Mouse (Mus musculus) intestine, postnatal 0 days (tissue): ENCODE measurements at regions not wholly inside any gene's neighbourhood (a gene's known extent, or its start where the extent isn't known, plus 50 kb on each side); places are given as distances from the start of the nearest gene placed in this dataset.

Experiments
- ATAC-seq: fragments of 200-750 bp; cut with Nextera tagmentation; 2 replicates; pipeline ENCODE4 v1.8.0; 2017; ENCODE audit warnings: mild to moderate bottlenecking, moderate TSS enrichment, moderate library complexity
- H3K27ac ChIP-seq: fragments of 300-500 bp; sonication (generic); 2 replicates; pipeline ENCODE4 v1.5.1; 2014; ENCODE audit warnings: mild to moderate bottlenecking, low read depth, low read length, moderate library complexity
- H3K27me3 ChIP-seq: fragments of 300-500 bp; sonication (generic); replicated peaks from 2 replicates; pipeline ENCODE4 v1.6.1; 2014; ENCODE audit warnings: low read length, mixed read lengths; ENCODE audit not compliant: control insufficient read depth, insufficient read depth
- H3K36me3 ChIP-seq: fragments of 300-500 bp; sonication (generic); 2 replicates; pipeline ENCODE4 v1.6.1; 2014; ENCODE audit warnings: mild to moderate bottlenecking, moderate library complexity; ENCODE audit not compliant: control insufficient read depth, insufficient read depth
- H3K4me1 ChIP-seq: fragments of 300-500 bp; sonication (generic); replicated peaks from 2 replicates; pipeline ENCODE4 v1.6.1; 2014; ENCODE audit warnings: antibody characterized with exemption, low read length, mixed read lengths; ENCODE audit not compliant: control insufficient read depth, insufficient read depth
- H3K4me2 ChIP-seq: fragments of 300-500 bp; sonication (generic); replicated peaks from 2 replicates; pipeline ENCODE4 v1.6.1; 2014; ENCODE audit warnings: low read depth, mild to moderate bottlenecking, moderate library complexity
- H3K4me3 ChIP-seq: fragments of 300-500 bp; sonication (generic); 2 replicates; pipeline ENCODE4 v1.5.1; 2014; ENCODE audit warnings: low read depth, low read length
- H3K9ac ChIP-seq: fragments of 300-500 bp; sonication (generic); 2 replicates; pipeline ENCODE4 v1.6.1; 2014; ENCODE audit warnings: mild to moderate bottlenecking, low read depth, low read length
- H3K9me3 ChIP-seq: fragments of 300-500 bp; sonication (generic); 2 replicates; pipeline ENCODE4 v1.6.1; 2016; ENCODE audit warnings: mixed run types; ENCODE audit not compliant: control insufficient read depth
- CTCF ChIP-seq: sonication (generic); IDR thresholded peaks from 2 replicates; pipeline ENCODE4 v1.5.1; 2016; ENCODE audit warnings: low read depth, mild to moderate bottlenecking, control low read depth, antibody characterized with exemption, moderate library complexity
- WGBS: fragments of 180-500 bp; shearing (Covaris S2); extraction: QIAGEN DNeasy Blood & Tissue Kit; methylation state at CpG from one replicate; pipeline ENCODE4 v1.1.7; 2014; 5-methylcytosine and 5-hydroxymethylcytosine counted together

GRCm38 (mm10) chr14:104676810-104677209 lies 154.4 kb upstream of the Rnf219 start:
- 20% methylated on average over 7 of the region's 7 CpGs for WGBS

GRCm38 (mm10) chr14:104661696-104662095 lies 139.3 kb upstream of the Rnf219 start:
- ATAC-seq, result no peak
- Histone ChIP-seq H3K27ac (no peak overlapping the region), H3K4me2 (no peak overlapping the region), H3K9me3 (no peaks in the 10 kb centered on the region), H3K4me1 (no peaks in the 10 kb centered on the region), H3K9ac (no peak overlapping the region), H3K36me3 (no peaks in the 10 kb centered on the region), H3K27me3 (no peaks in the 10 kb centered on the region), H3K4me3 (no peak overlapping the region)
- WGBS, result 79% methylated on average over 1 of the region's 1 CpGs
- TF ChIP-seq CTCF, result peak; percentile 10; the same call in 1 of the 2 replicates

More at GRCm38 (mm10) chr14:104676810-104677209, 154.4 kb upstream of the Rnf219 start:
- Histone ChIP-seq H3K9me3 (no peaks in the 10 kb centered on the region), H3K4me2 (no peak overlapping the region), H3K4me1 (no peaks in the 10 kb centered on the region), H3K9ac (no peak overlapping the region), H3K4me3 (no peak overlapping the region), H3K27me3 (no peaks in the 10 kb centered on the region), H3K36me3 (no peaks in the 10 kb centered on the region), H3K27ac (no peak overlapping the region)
- no peak for TF ChIP-seq CTCF
- no peak for ATAC-seq

GRCm38 (mm10) chr14:104658751-104659150 lies 136.3 kb upstream of the Rnf219 start:
- no peak for ATAC-seq
- Histone ChIP-seq H3K4me3 (no peak overlapping the region), H3K4me2 (no peak overlapping the region), H3K9ac (no peak overlapping the region), H3K36me3 (no peaks in the 10 kb centered on the region), H3K27me3 (no peaks in the 10 kb centered on the region), H3K4me1 (no peaks in the 10 kb centered on the region), H3K27ac (no peak overlapping the region), H3K9me3 (no peaks in the 10 kb centered on the region)
- WGBS, result 84% methylated on average over 1 of the region's 1 CpGs
- TF ChIP-seq CTCF, result no peak

- TF ChIP-seq CTCF, result no peak
- WGBS, result 88% methylated on average over 5 of the region's 5 CpGs
- H3K9me3 ChIP-seq, result no peaks in the 10 kb centered on the region
- no peak overlapping the region for H3K9ac ChIP-seq
- no peaks in the 10 kb centered on the region for H3K27me3 ChIP-seq
- H3K4me1 ChIP-seq, result no peaks in the 10 kb centered on the region
- no peak for ATAC-seq
- H3K4me3 ChIP-seq, result no peak overlapping the region
- H3K27ac ChIP-seq, result no peak overlapping the region
- H3K36me3 ChIP-seq, result no peaks in the 10 kb centered on the region
- no peak overlapping the region for H3K4me2 ChIP-seq
Observed at GRCm38 (mm10) chr14:104649980-104650379, 127.5 kb upstream of the Rnf219 start.

DNA sequence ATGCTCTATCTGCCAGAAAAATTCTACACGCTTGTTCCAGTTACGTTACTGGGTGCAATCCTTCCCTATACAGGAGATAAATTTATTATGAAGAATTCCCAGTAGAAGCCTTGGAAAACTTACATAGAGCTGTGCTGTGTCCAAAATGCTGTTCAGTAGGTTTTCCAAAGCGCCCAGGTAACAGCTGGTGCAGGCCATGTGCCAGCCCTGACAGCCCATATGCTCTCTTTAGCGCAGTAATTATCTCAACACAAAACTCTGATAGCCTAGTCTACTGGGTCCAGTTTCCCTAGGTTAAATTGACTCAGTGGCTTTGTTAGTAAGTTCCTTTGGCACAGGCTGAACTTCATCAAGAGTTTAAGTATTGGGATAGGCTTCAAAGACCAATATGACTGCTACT lies 122.2 kb upstream of the Rnf219 start:
- no peak overlapping the region for H3K4me2 ChIP-seq
- 86% methylated on average over 4 of the region's 4 CpGs for WGBS
- H3K9ac ChIP-seq, result no peak overlapping the region
- no peak for TF ChIP-seq CTCF
- ATAC-seq, result no peak
- H3K4me3 ChIP-seq, result no peak overlapping the region
- no peak overlapping the region for H3K27ac ChIP-seq
- no peaks in the 10 kb centered on the region for H3K27me3 ChIP-seq
- no peaks in the 10 kb centered on the region for H3K36me3 ChIP-seq
- H3K9me3 ChIP-seq, result no peaks in the 10 kb centered on the region
- H3K4me1 ChIP-seq, result no peaks in the 10 kb centered on the region

DNA sequence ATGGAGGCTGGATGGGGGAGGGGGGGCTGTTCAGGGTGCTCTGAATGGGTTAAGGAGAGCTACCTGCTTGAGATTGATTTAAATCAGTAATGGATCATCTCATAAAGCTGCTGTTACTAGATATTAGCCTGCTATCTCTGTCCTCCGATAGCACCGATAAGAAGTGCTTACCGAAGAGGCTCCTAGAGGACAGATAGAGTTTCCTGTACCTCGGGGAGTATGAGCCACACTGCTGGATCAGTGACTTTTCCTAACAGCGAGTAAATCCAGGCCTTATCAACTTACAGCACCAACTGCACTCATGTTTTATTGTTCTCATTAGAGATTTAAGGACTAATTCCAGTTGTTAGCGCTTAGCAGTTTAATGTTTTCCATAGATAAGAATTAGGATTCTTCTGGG lies 120.3 kb upstream of the Rnf219 start:
- no peaks in the 10 kb centered on the region for H3K27me3 ChIP-seq
- no peak for TF ChIP-seq CTCF
- H3K9ac ChIP-seq, result no peak overlapping the region
- ATAC-seq, result no peak
- H3K4me1 ChIP-seq, result no peaks in the 10 kb centered on the region
- WGBS, result 31% methylated on average over 6 of the region's 6 CpGs
- H3K9me3 ChIP-seq, result no peaks in the 10 kb centered on the region
- H3K4me3 ChIP-seq, result no peak overlapping the region
- no peaks in the 10 kb centered on the region for H3K36me3 ChIP-seq
- H3K27ac ChIP-seq, result no peak overlapping the region
- no peak overlapping the region for H3K4me2 ChIP-seq

- ATAC-seq, result no peak
- TF ChIP-seq CTCF, result no peak
- no peaks in the 10 kb centered on the region for H3K27me3 ChIP-seq
- H3K9me3 ChIP-seq, result no peaks in the 10 kb centered on the region
- H3K4me2 ChIP-seq, result no peak overlapping the region
- H3K4me1 ChIP-seq, result no peaks in the 10 kb centered on the region
- no peak overlapping the region for H3K27ac ChIP-seq
- no peak overlapping the region for H3K9ac ChIP-seq
- H3K4me3 ChIP-seq, result no peak overlapping the region
- WGBS, result 79% methylated on average over 7 of the region's 7 CpGs
- H3K36me3 ChIP-seq, result no peaks in the 10 kb centered on the region
Observed at GRCm38 (mm10) chr14:104639300-104639699, 116.9 kb upstream of the Rnf219 start.
